24 mouse cellular contexts compared by ENCODE assay signal in genomic region chr14:56554716-56555115, GRCm38 (mm10). TPM values are rescaled to one million over a fixed set of nuclear protein-coding genes. Genes with fewer than 3 reads are reported as not detected.
DNase-seq lines count a peak whose midpoint lies in the region; ATAC-seq and TF ChIP-seq lines count a peak whose summit lies in the region.
"Had no signal": no experiment of that assay in that cellular context is flagged by ENCODE, and none has a peak within 500 bp of the region (broad histone marks: within the 10 kb centered on the region; RNA-seq: fewer than 3 reads in every experiment).

No protein-coding gene starts in this region.

- H3K4me2 ChIP-seq in midbrain, postnatal 0 days (ENCODE audit: low read depth, low read length, poor library complexity, severe bottlenecking) = no peak overlapping the region
- H3K4me2 ChIP-seq in stomach, postnatal 0 days (replicated peaks; ENCODE audit: low read depth) = no peak overlapping the region

- ATAC-seq in granulocyte monocyte progenitor cell, adult 5-6 weeks (replicated peaks; ENCODE audit: poor library complexity, severe bottlenecking) = peak; percentile 76
- ATAC-seq in megakaryocyte, adult 5-6 weeks (ENCODE audit: poor library complexity, severe bottlenecking) = peak; percentile 38; the same call in 1 of the 2 replicates
- ATAC-seq in megakaryocyte progenitor cell, adult 5-6 weeks (replicated peaks; ENCODE audit: poor library complexity) = peak; percentile 63
- ATAC-seq in midbrain, postnatal 0 days (ENCODE audit: low FRiP score) = no peak
- no peak for ATAC-seq in stomach, postnatal 0 days (ENCODE audit: low FRiP score, low TSS enrichment)
- ATAC-seq: activated CD4-positive, CD25-positive, alpha-beta regulatory T cell, adult 4 months; CD4-positive, CD25-positive, alpha-beta regulatory T cell, adult 4 months; Patski had no signal

- no peaks in the 10 kb centered on the region for H3K9me3 ChIP-seq in midbrain, postnatal 0 days (ENCODE audit: low read length)
- H3K9me3 ChIP-seq in stomach, postnatal 0 days (ENCODE audit: control insufficient read depth, low read length) = no peaks in the 10 kb centered on the region
- H3K9me3 ChIP-seq: G1E had no signal

- no peaks in the 10 kb centered on the region for H3K4me1 ChIP-seq in midbrain, postnatal 0 days (ENCODE audit: insufficient read depth, low read length)
- no peaks in the 10 kb centered on the region for H3K4me1 ChIP-seq in stomach, postnatal 0 days (replicated peaks; ENCODE audit: control insufficient read depth, insufficient read depth)

- no peak for TF ChIP-seq EP300 in stomach, postnatal 0 days (optimal IDR thresholded peaks at IDR 0.05)

- no peaks in the 10 kb centered on the region for H3K27me3 ChIP-seq in midbrain, postnatal 0 days (ENCODE audit: insufficient read depth, low read length)
- H3K27me3 ChIP-seq in stomach, postnatal 0 days (ENCODE audit: control insufficient read depth, insufficient read depth, low read length) = no peaks in the 10 kb centered on the region
- H3K27me3 ChIP-seq: CH12.LX, Patski had no signal

- DNase-seq in 416B (ENCODE audit: low read depth) = peak; percentile 59
- no peak for DNase-seq in midbrain, postnatal 0 days (ENCODE audit: low spot score)
- no peak for DNase-seq in adrenal gland, postnatal 4 days (ENCODE audit: low spot score in 2 of 2)
- no peak for DNase-seq in thymus, adult 18-20 months
- DNase-seq in stomach, postnatal 0 days (ENCODE audit: low spot score) = no peak
- DNase-seq: adrenal gland, adult 2 months; adrenal gland, adult 8-10 months; adrenal gland, postnatal 10 days; adrenal gland, postnatal 14 days; adrenal gland, postnatal 25 days; adrenal gland, postnatal 36 days; B cell, adult 2 months; cerebellum, adult 11 months; cerebellum, adult 11-12 months; cerebellum, adult 18-20 months; cerebellum, adult 2 months had no signal

- no peak overlapping the region for H3K27ac ChIP-seq in midbrain, postnatal 0 days (ENCODE audit: low read depth, low read length)
- no peak overlapping the region for H3K27ac ChIP-seq in stomach, postnatal 0 days (replicated peaks)

- H3K4me3 ChIP-seq in midbrain, postnatal 0 days (ENCODE audit: low read depth, low read length) = no peak overlapping the region
- H3K4me3 ChIP-seq in stomach, postnatal 0 days (ENCODE audit: low read depth, low read length) = no peak overlapping the region

- H3K9ac ChIP-seq in midbrain, postnatal 0 days (replicated peaks; ENCODE audit: low read length, poor library complexity, severe bottlenecking) = no peak overlapping the region
- H3K9ac ChIP-seq in stomach, postnatal 0 days (ENCODE audit: low read length) = no peak overlapping the region

- WGBS in midbrain, postnatal 0 days = 100% methylated on average over 2 of the region's 2 CpGs
- 92% methylated on average over 2 of the region's 2 CpGs for WGBS in stomach, postnatal 0 days

- no peak for TF ChIP-seq CTCF in midbrain, postnatal 0 days (IDR thresholded peaks at IDR 0.05)
- TF ChIP-seq CTCF in stomach, postnatal 0 days (IDR thresholded peaks at IDR 0.05; ENCODE audit: low read depth) = no peak

- 0 out of 2 replicates have a peak, but pooled peaks cover 2% of the 10 kb centered on the region for H3K36me3 ChIP-seq in midbrain, postnatal 0 days (ENCODE audit: insufficient read depth, low read length)
- H3K36me3 ChIP-seq in stomach, postnatal 0 days (ENCODE audit: control insufficient read depth, insufficient read depth, low read length) = no peaks in the 10 kb centered on the region

RNA-seq across cellular contexts. Expression of gene Cenpj, which starts 20.5 kb away (rescaled TPM):
- 26.8 and 27.7 TPM in 2 replicates for total RNA-seq in granulocyte monocyte progenitor cell, adult 5-6 weeks (2014; fragmentation: Nextera tagmentation)
- total RNA-seq in granulocyte monocyte progenitor cell, adult 5-6 weeks (2017) = 23.5 and 24.9 TPM in 2 replicates
- 18.6 and 23.3 TPM in 2 replicates for total RNA-seq in megakaryocyte, adult 5-6 weeks (2015)
- 15.8 and 24.6 TPM in 2 replicates for total RNA-seq in megakaryocyte, adult 5-6 weeks (2017)
- total RNA-seq in megakaryocyte progenitor cell, adult 5-6 weeks (2015) = 25.9 TPM in 2 replicates
- 19.3 and 37.5 TPM in 2 replicates for total RNA-seq in megakaryocyte progenitor cell, adult 5-6 weeks (2017)
- 1.9 and 2.0 TPM in 2 replicates for total RNA-seq in midbrain, postnatal 0 days (2014; rRNA removed)
- polyA plus RNA-seq in midbrain, postnatal 0 days (2015; fragmentation: Nextera tagmentation; extraction: Ambion mirVana) = 2.8 TPM in 2 replicates
- total RNA-seq in adrenal gland, postnatal 4 days (2021) = 1 to 10 TPM; 8.0 to 8.4 TPM
- polyA plus RNA-seq in stomach, postnatal 0 days (2015; fragmentation: Nextera tagmentation; extraction: Ambion mirVana) = 1.9 and 2.2 TPM in 2 replicates

RNA-seq across cellular contexts. Expression of gene Parp4, which starts 20.7 kb away (rescaled TPM):
- 17.6 and 31.1 TPM in 2 replicates for total RNA-seq in granulocyte monocyte progenitor cell, adult 5-6 weeks (2014; fragmentation: Nextera tagmentation)
- 3.6 and 4.2 TPM in 2 replicates for total RNA-seq in granulocyte monocyte progenitor cell, adult 5-6 weeks (2017)
- 63.0 and 71.7 TPM in 2 replicates for total RNA-seq in megakaryocyte, adult 5-6 weeks (2015)
- total RNA-seq in megakaryocyte, adult 5-6 weeks (2017) = 11.2 and 14.9 TPM in 2 replicates
- 32.5 and 36.2 TPM in 2 replicates for total RNA-seq in megakaryocyte progenitor cell, adult 5-6 weeks (2015)
- total RNA-seq in megakaryocyte progenitor cell, adult 5-6 weeks (2017) = 5.7 and 6.2 TPM in 2 replicates
- 0.99 and 1.4 TPM in 2 replicates for total RNA-seq in midbrain, postnatal 0 days (2014; rRNA removed)
- polyA plus RNA-seq in midbrain, postnatal 0 days (2015; fragmentation: Nextera tagmentation; extraction: Ambion mirVana) = 0.79 and 1.4 TPM in 2 replicates
- total RNA-seq in adrenal gland, postnatal 4 days (2021) = 10 to 100 TPM; 27.1 to 31.8 TPM
- 6.6 and 7.2 TPM in 2 replicates for polyA plus RNA-seq in stomach, postnatal 0 days (2015; fragmentation: Nextera tagmentation; extraction: Ambion mirVana)

Comparison
In these comparisons a context has a peak if more than half of its experiments do, and no peak if none do; other contexts are left out.
1. ATAC-seq: peak in granulocyte monocyte progenitor cell, adult 5-6 weeks (single experiment), megakaryocyte, adult 5-6 weeks (single experiment) and megakaryocyte progenitor cell, adult 5-6 weeks (single experiment); none in midbrain, postnatal 0 days (single experiment) and stomach, postnatal 0 days (single experiment).